Mouse (Mus musculus) monocyte, adult 5-6 weeks (primary cell): ENCODE data around the gene Gpr101. TPM values are rescaled to one million over a fixed set of nuclear protein-coding genes. Genes with fewer than 3 reads are reported as not detected.

Experiments used
- ATAC-seq: fragments of 153-309, 156-312 bp; replicated peaks from 2 replicates; pipeline ENCODE4 v1.8.0; 2017; ENCODE audit warnings: mild to moderate bottlenecking; ENCODE audit not compliant: low TSS enrichment, insufficient number of reproducible peaks, severe bottlenecking, poor library complexity, low FRiP score
- total RNA-seq: library from RNA; stranded (forward); fragments of 200-1000, 200-491, 200-594 nt; gene quantifications from 3 replicates; pipeline ENCODE4 v1.2.3, GENCODE M21; 2017

Gpr101 gene
- not detected in 3 replicates for total RNA-seq

- ATAC-seq: no peak
Observed at GRCm38 (mm10) chrX:57503634-57504033, at the start of gene Gpr101. TSS of gene Gpr101 (minus strand) at chrX:57503757.

- ATAC-seq: no peak
Observed at GRCm38 (mm10) chrX:57521117-57522095, 17.8 kb upstream of the Gpr101 start.

- ATAC-seq: no peak
Observed at GRCm38 (mm10) chrX:57506247-57506646, 2.7 kb upstream of the Gpr101 start.

Other genes starting within 250 kb of the Gpr101 start
- 98.9 to 155 TPM (median 105 TPM) in 3 replicates for gene Arhgef6, start 165.0 kb downstream of the Gpr101 start, total RNA-seq
- 45.5 to 72.1 TPM (median 49.5 TPM) in 3 replicates for gene Rbmx, start 110.7 kb downstream of the Gpr101 start, total RNA-seq
- gene Gm364, start 94.6 kb downstream of the Gpr101 start, total RNA-seq: not detected in 3 replicates